Mouse (Mus musculus): ENCODE results near the gene CN725425.

Gene CN725425

GRCm38 (mm10) chr15:91199256-91199905 is at the start of gene CN725425:
TSS of gene CN725425 (plus strand) at chr15:91199494.
- DNase-seq: no peak

GRCm38 (mm10) chr15:91152592-91152991 is 46.7 kb upstream of the CN725425 start:
- no peak for DNase-seq

- no peak for DNase-seq
Observed at GRCm38 (mm10) chr15:91153311-91153710, 46.0 kb upstream of the CN725425 start.

- no peak for DNase-seq
Observed at GRCm38 (mm10) chr15:91161153-91161552, 38.1 kb upstream of the CN725425 start.

GRCm38 (mm10) chr15:91163454-91163853 is 35.8 kb upstream of the CN725425 start:
- DNase-seq: no peak

GRCm38 (mm10) chr15:91165021-91165420 is 34.3 kb upstream of the CN725425 start:
- peak; percentile 6 for DNase-seq

GRCm38 (mm10) chr15:91167850-91168562 is 31.3 kb upstream of the CN725425 start:
- no peak for DNase-seq

GRCm38 (mm10) chr15:91170602-91171328 is 28.5 kb upstream of the CN725425 start:
- DNase-seq: no peak

- no peak for DNase-seq
Observed at GRCm38 (mm10) chr15:91171332-91171731, 28.0 kb upstream of the CN725425 start.

GRCm38 (mm10) chr15:91172193-91172592 is 27.1 kb upstream of the CN725425 start:
- no peak for DNase-seq

- DNase-seq: no peak
Observed at GRCm38 (mm10) chr15:91178656-91179314, 20.5 kb upstream of the CN725425 start.

- no peak for DNase-seq
Observed at GRCm38 (mm10) chr15:91179911-91180622, 19.2 kb upstream of the CN725425 start.

- no peak for DNase-seq
Observed at GRCm38 (mm10) chr15:91186358-91186757, 12.9 kb upstream of the CN725425 start.

- no peak for DNase-seq
Observed at GRCm38 (mm10) chr15:91190026-91190425, 9.3 kb upstream of the CN725425 start.

- no peak for DNase-seq
Observed at GRCm38 (mm10) chr15:91190519-91191207, 8.6 kb upstream of the CN725425 start.

GRCm38 (mm10) chr15:91191412-91192222 is 7.7 kb upstream of the CN725425 start, which contains the start of gene Abcd2:
TSS of gene Abcd2 (minus strand) at chr15:91191799.
- peak; percentile 55 for DNase-seq

- DNase-seq: no peak
Observed at GRCm38 (mm10) chr15:91192223-91192598, 7.1 kb upstream of the CN725425 start.

GRCm38 (mm10) chr15:91200833-91201232 is 1.5 kb downstream of the CN725425 start:
- DNase-seq: no peak

- DNase-seq: no peak
Observed at GRCm38 (mm10) chr15:91202486-91202885, 3.2 kb downstream of the CN725425 start.

GRCm38 (mm10) chr15:91203521-91203920 is 4.2 kb downstream of the CN725425 start:
- DNase-seq: no peak

- no peak for DNase-seq
Observed at GRCm38 (mm10) chr15:91206518-91206917, 7.2 kb downstream of the CN725425 start.
